Mouse (Mus musculus) mouse embryonic stem cell (cell line): ENCODE results near the gene Adgrl3.

ENCODE experiments used
- in situ Hi-C, 2 experiments: fragments of 300-500 bp; cut with MboI; formaldehyde crosslinking; loops; 1 replicate in 1 of 2; 3 replicates in 1 of 2; pipeline ENCODE4 v1.14.3; 2019 to 2020; ENCODE audit warnings: low sequenced_read_pairs in 2 of 2, low pct_unique_long_range_greater_than_20kb in 1 of 2, mixed read lengths in 1 of 2; ENCODE audit not compliant: unreplicated experiment in 1 of 2

Adgrl3 gene

GRCm38 (mm10) chr5:81068839-81069238 is 48.9 kb downstream of the Adgrl3 start:
- in situ Hi-C loops = no loop called here

- in situ Hi-C loops = no loop called here
These were observed 53.0 kb downstream of the Adgrl3 start for GRCm38 (mm10) chr5:81072888-81073287.

- in situ Hi-C loops = no loop called here
These were observed 53.9 kb downstream of the Adgrl3 start for GRCm38 (mm10) chr5:81073875-81074274.

GRCm38 (mm10) chr5:81076377-81076776 is 56.4 kb downstream of the Adgrl3 start:
- in situ Hi-C loops = no loop called here

- in situ Hi-C loops = no loop called here
These were observed 57.1 kb downstream of the Adgrl3 start for GRCm38 (mm10) chr5:81077031-81077430.

GRCm38 (mm10) chr5:81077990-81078389 is 58.1 kb downstream of the Adgrl3 start:
- in situ Hi-C loops = no loop called here

GRCm38 (mm10) chr5:81083698-81084360 is 63.9 kb downstream of the Adgrl3 start:
- in situ Hi-C loops = no loop called here

- in situ Hi-C loops = no loop called here
These were observed 65.2 kb downstream of the Adgrl3 start for GRCm38 (mm10) chr5:81085152-81085551.

- in situ Hi-C loops = no loop called here
These were observed 68.7 kb downstream of the Adgrl3 start for GRCm38 (mm10) chr5:81088667-81089066.

- in situ Hi-C loops = no loop called here
These were observed 74.7 kb downstream of the Adgrl3 start for GRCm38 (mm10) chr5:81094618-81095017.

- in situ Hi-C loops = no loop called here
These were observed 77.2 kb downstream of the Adgrl3 start for GRCm38 (mm10) chr5:81097131-81097530.

- in situ Hi-C loops = no loop called here
These were observed 87.5 kb downstream of the Adgrl3 start for GRCm38 (mm10) chr5:81107431-81107830.

- in situ Hi-C loops = no loop called here
These were observed 104.5 kb downstream of the Adgrl3 start for GRCm38 (mm10) chr5:81124483-81124882.

- in situ Hi-C loops = no loop called here
These were observed 107.7 kb downstream of the Adgrl3 start for GRCm38 (mm10) chr5:81127639-81128038.

GRCm38 (mm10) chr5:81136394-81136793 is 116.5 kb downstream of the Adgrl3 start:
- in situ Hi-C loops = no loop called here

GRCm38 (mm10) chr5:81155791-81156190 is 135.9 kb downstream of the Adgrl3 start:
- in situ Hi-C loops = no loop called here

- in situ Hi-C loops = no loop called here
These were observed 136.3 kb downstream of the Adgrl3 start for GRCm38 (mm10) chr5:81156281-81156680.

GRCm38 (mm10) chr5:81156796-81157195 is 136.9 kb downstream of the Adgrl3 start:
- in situ Hi-C loops = no loop called here

- in situ Hi-C loops = no loop called here
These were observed 139.1 kb downstream of the Adgrl3 start for GRCm38 (mm10) chr5:81159013-81159412.

GRCm38 (mm10) chr5:81160431-81160830 is 140.5 kb downstream of the Adgrl3 start:
- in situ Hi-C loops = no loop called here
